Mouse (Mus musculus) cortical plate, adult 2 months (tissue): ENCODE results near the gene Ust.

ENCODE experiments used
- CTCF ChIP-seq: fragments of 200-500 bp; IDR thresholded peaks from 2 replicates; pipeline ENCODE4 v1.5.1; 2011; ENCODE audit warnings: mild to moderate bottlenecking, control low read depth, low read length; ENCODE audit not compliant: insufficient read depth; ENCODE audit errors: extremely low read depth
- POLR2A ChIP-seq: fragments of 200-500 bp; IDR thresholded peaks from 2 replicates; pipeline ENCODE4 v1.6.1; 2011; ENCODE audit warnings: mild to moderate bottlenecking, low read length, control low read depth; ENCODE audit not compliant: insufficient read depth; ENCODE audit errors: extremely low read depth

GRCm38 (mm10) chr10:8283991-8284390 lies 234.6 kb downstream of the Ust start:
- TF ChIP-seq POLR2A = no peak
- no peak for TF ChIP-seq CTCF
